ENCODE assay signal across 10 mouse cellular contexts in genomic region chr8:85665146-85665545, GRCm38 (mm10). TPM values are rescaled to one million over a fixed set of nuclear protein-coding genes. Genes with fewer than 3 reads are reported as not detected.
A peak's percentile ranks its signal among the peaks of the same experiment; 100 is the strongest.
DNase-seq lines count a peak whose midpoint lies in the region; ATAC-seq and TF ChIP-seq lines count a peak whose summit lies in the region.
"Had no signal": no experiment of that assay in that cellular context is flagged by ENCODE, and none has a peak within 500 bp of the region (broad histone marks: within the 10 kb centered on the region; RNA-seq: fewer than 3 reads in every experiment).

No protein-coding gene starts in this region.

- ATAC-seq in stomach, postnatal 0 days (ENCODE audit: low FRiP score, low TSS enrichment), result no peak
- no peak for ATAC-seq in activated CD4-positive, CD25-positive, alpha-beta regulatory T cell, adult 4 months

- no peaks in the 10 kb centered on the region for H3K27me3 ChIP-seq in stomach, postnatal 0 days (ENCODE audit: control insufficient read depth, insufficient read depth, low read length)
- H3K27me3 ChIP-seq: limb, embryonic 15.5 days had no signal

- no peaks in the 10 kb centered on the region for H3K4me1 ChIP-seq in stomach, postnatal 0 days (replicated peaks; ENCODE audit: control insufficient read depth, insufficient read depth)
- H3K4me1 ChIP-seq: limb, embryonic 15.5 days had no signal

- no peak overlapping the region for H3K4me2 ChIP-seq in stomach, postnatal 0 days (replicated peaks; ENCODE audit: low read depth)
- H3K4me2 ChIP-seq: limb, embryonic 15.5 days had no signal

- H3K36me3 ChIP-seq in stomach, postnatal 0 days (ENCODE audit: control insufficient read depth, insufficient read depth, low read length), result no peaks in the 10 kb centered on the region
- H3K36me3 ChIP-seq: limb, embryonic 15.5 days had no signal

- no peak for TF ChIP-seq EP300 in stomach, postnatal 0 days (optimal IDR thresholded peaks at IDR 0.05)

- no peaks in the 10 kb centered on the region for H3K9me3 ChIP-seq in stomach, postnatal 0 days (ENCODE audit: control insufficient read depth, low read length)
- H3K9me3 ChIP-seq: limb, embryonic 15.5 days had no signal

- H3K9ac ChIP-seq in stomach, postnatal 0 days (ENCODE audit: low read length), result no peak overlapping the region
- H3K9ac ChIP-seq: limb, embryonic 15.5 days had no signal

- no peak overlapping the region for H3K27ac ChIP-seq in stomach, postnatal 0 days (replicated peaks)
- H3K27ac ChIP-seq: limb, embryonic 15.5 days had no signal

- peak; percentile 27 for DNase-seq in adrenal gland, postnatal 10 days
- no peak for DNase-seq in adrenal gland, adult 8-10 months
- peak; percentile 26 for DNase-seq in layer of hippocampus, adult 11-12 months (ENCODE audit: low spot score)
- DNase-seq in layer of hippocampus, postnatal 25 days (ENCODE audit: extremely low spot score in 1 of 2, low spot score in 1 of 2), result no peak
- peak; percentile 79 for DNase-seq in CD4-positive, CD25-positive, alpha-beta regulatory T cell, adult 2 months (ENCODE audit: low read depth, low spot score)
- DNase-seq in embryo, embryonic 10.5 days (ENCODE audit: low spot score), result peak; percentile 39
- no peak for DNase-seq in stomach, postnatal 0 days (ENCODE audit: low spot score)

- H3K4me3 ChIP-seq in stomach, postnatal 0 days (ENCODE audit: low read depth, low read length), result no peak overlapping the region
- H3K4me3 ChIP-seq: erythroblast, embryonic 14.5 days; limb, embryonic 15.5 days had no signal

- peak; percentile 72 for TF ChIP-seq CTCF in stomach, postnatal 0 days (IDR thresholded peaks at IDR 0.05; ENCODE audit: low read depth)

RNA-seq across cellular contexts. Expression of gene Neto2, which starts 35.6 kb away (rescaled TPM):
- total RNA-seq in adrenal gland, postnatal 10 days (2021), result 1 to 10 TPM; 5.3 to 5.8 TPM
- total RNA-seq in adrenal gland, adult 8-10 months (2022), result 1 to 10 TPM; 4.5 to 6.3 (median 5.6) TPM
- 10 to 100 TPM; 40.4 to 46.9 TPM for total RNA-seq in layer of hippocampus, postnatal 25 days (2021)
- polyA plus RNA-seq in stomach, postnatal 0 days (2015; fragmentation: Nextera tagmentation; extraction: Ambion mirVana), result 1.5 and 1.7 TPM in 2 replicates
- polyA plus RNA-seq in activated CD4-positive, CD25-positive, alpha-beta regulatory T cell, adult 4 months (2017; shearing (Covaris generic)), result under 1 TPM; 0.08 to 0.48 TPM

Comparison
In these comparisons a context has a peak if more than half of its experiments do, and no peak if none do; other contexts are left out.
1. DNase-seq: peak in adrenal gland, postnatal 10 days (single experiment), layer of hippocampus, adult 11-12 months (single experiment), CD4-positive, CD25-positive, alpha-beta regulatory T cell, adult 2 months (single experiment) and embryo, embryonic 10.5 days (single experiment); none in adrenal gland, adult 8-10 months (single experiment), layer of hippocampus, postnatal 25 days (0 of 2) and stomach, postnatal 0 days (single experiment).
2. RNA of gene Neto2, which starts 35.6 kb away (total RNA-seq): 40.4 to 46.9 TPM in layer of hippocampus, postnatal 25 days; 4.5 to 6.3 TPM in adrenal gland, adult 8-10 months and 5.3 to 5.8 TPM in adrenal gland, postnatal 10 days; every median in the first group is over 4 times any median in the second.